Mouse (Mus musculus) kidney, postnatal 4 days (tissue): ENCODE results near the gene Ceacam5.

ENCODE experiments used
- DNase-seq, 2 experiments: peaks; one replicate each; pipeline ENCODE4 v3.0.0; 2021; ENCODE audit warnings: mixed read lengths in 2 of 2

Gene Ceacam5

DNA sequence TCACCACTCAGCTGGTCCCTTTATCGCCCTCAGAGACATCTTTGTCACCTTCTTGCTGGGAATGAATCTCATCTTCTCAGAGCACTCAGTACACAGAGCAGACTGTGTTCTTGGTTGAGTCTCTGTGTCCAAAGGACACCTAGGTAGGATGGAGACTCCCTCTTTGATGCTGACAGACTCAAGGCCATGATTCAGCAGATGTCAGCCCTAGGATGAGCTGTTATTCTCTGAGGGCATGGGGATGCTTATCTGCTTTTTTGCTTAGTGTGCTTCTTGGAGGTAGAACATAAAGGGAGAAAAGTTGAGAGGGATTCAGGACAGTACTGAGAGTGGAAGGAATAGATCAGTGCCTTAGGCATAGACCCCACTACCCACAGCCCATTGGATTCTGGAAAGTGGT lies at the start of gene Ceacam5:
Gene Ceacam5, plus strand, starts transcription at position 301 of the 400 bp plus-strand sequence.
- no peak for DNase-seq
